Mouse (Mus musculus): Measurements from ENCODE around the gene Wsb2. TPM values are rescaled to one million over a fixed set of nuclear protein-coding genes. Genes with fewer than 3 reads are reported as not detected.

Wsb2 gene
- polyA plus RNA-seq, 1 experiment from 2014 or later = 69.8 TPM

- Histone ChIP-seq H3K9me3 (no peaks in the 10 kb centered on the region), H3K9ac (peak overlapping the region; percentile 96), H3K4me2 (peak overlapping the region; percentile 86), H3K36me3 (no peaks in the 10 kb centered on the region), H3K27ac (peak overlapping the region; percentile 96), H3K4me3 (peak overlapping the region; percentile 98), H3K4me1 (peaks cover 66% of the 10 kb centered on the region), H3K27me3 (no peaks in the 10 kb centered on the region)
- under 1% methylated on average over 45 of the region's 49 CpGs for WGBS
- ATAC-seq (ENCODE audit: borderline replicate concordance, extremely low read depth, low FRiP score, low TSS enrichment) = peak; percentile 24
These were observed 559 bp downstream of the Wsb2 start for GRCm38 (mm10) chr5:117357478-117358247.

GRCm38 (mm10) chr5:117358248-117358630 is 1.1 kb downstream of the Wsb2 start:
- Histone ChIP-seq H3K4me2 (peak overlapping the region; percentile 86), H3K36me3 (no peaks in the 10 kb centered on the region), H3K9me3 (no peaks in the 10 kb centered on the region), H3K4me1 (peaks cover 72% of the 10 kb centered on the region), H3K4me3 (peak overlapping the region; percentile 98), H3K27me3 (no peaks in the 10 kb centered on the region), H3K9ac (peak overlapping the region; percentile 96), H3K27ac (no peak overlapping the region)
- 8% methylated on average over 6 of the region's 6 CpGs for WGBS
- no peak for ATAC-seq (ENCODE audit: borderline replicate concordance, extremely low read depth, low FRiP score, low TSS enrichment)

DNA sequence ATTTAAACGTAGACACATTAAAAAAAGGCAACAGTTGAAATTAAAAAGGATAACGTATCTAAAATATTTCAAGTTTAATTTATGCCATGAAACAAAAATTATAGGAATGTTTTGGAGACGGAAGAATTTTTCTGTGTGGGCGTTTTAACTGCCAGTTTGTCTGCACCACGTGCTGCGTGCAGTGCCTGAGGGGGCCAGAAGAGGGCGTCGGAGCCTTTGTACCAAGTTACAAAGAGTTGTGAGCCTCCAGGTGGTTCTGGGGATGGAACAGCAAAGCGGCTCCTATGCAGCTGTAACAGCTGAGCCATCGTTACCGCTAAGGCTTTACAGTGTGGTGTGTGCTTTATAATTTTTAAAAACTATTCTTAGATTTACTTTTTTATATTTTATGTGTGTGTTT is 1.6 kb downstream of the Wsb2 start:
- WGBS = 43% methylated on average over 11 of the region's 11 CpGs
- H3K27me3 ChIP-seq = no peaks in the 10 kb centered on the region
- H3K36me3 ChIP-seq = peaks cover 3% of the 10 kb centered on the region; the same call in 1 of the 2 replicates
- peak overlapping the region; percentile 86 for H3K4me2 ChIP-seq
- no peak for ATAC-seq (ENCODE audit: borderline replicate concordance, extremely low read depth, low FRiP score, low TSS enrichment)
- H3K9me3 ChIP-seq = no peaks in the 10 kb centered on the region
- H3K27ac ChIP-seq = no peak overlapping the region
- H3K4me1 ChIP-seq = peaks cover 74% of the 10 kb centered on the region
- H3K4me3 ChIP-seq = peak overlapping the region; percentile 98; the same call in 1 of the 2 replicates
- H3K9ac ChIP-seq = no peak overlapping the region

- H3K9ac ChIP-seq = no peak overlapping the region
- no peaks in the 10 kb centered on the region for H3K9me3 ChIP-seq
- H3K4me2 ChIP-seq = peak overlapping the region; percentile 26; the same call in 1 of the 2 replicates
- WGBS = 34% methylated on average over 7 of the region's 7 CpGs
- H3K27me3 ChIP-seq = no peaks in the 10 kb centered on the region
- H3K4me1 ChIP-seq = peaks cover 74% of the 10 kb centered on the region
- peaks cover 11% of the 10 kb centered on the region; the same call in 1 of the 2 replicates for H3K36me3 ChIP-seq
- H3K4me3 ChIP-seq = no peak overlapping the region
- peak overlapping the region; percentile 78 for H3K27ac ChIP-seq
- ATAC-seq (ENCODE audit: borderline replicate concordance, extremely low read depth, low FRiP score, low TSS enrichment) = no peak
These were observed 2.6 kb downstream of the Wsb2 start for GRCm38 (mm10) chr5:117359497-117360227.

DNA sequence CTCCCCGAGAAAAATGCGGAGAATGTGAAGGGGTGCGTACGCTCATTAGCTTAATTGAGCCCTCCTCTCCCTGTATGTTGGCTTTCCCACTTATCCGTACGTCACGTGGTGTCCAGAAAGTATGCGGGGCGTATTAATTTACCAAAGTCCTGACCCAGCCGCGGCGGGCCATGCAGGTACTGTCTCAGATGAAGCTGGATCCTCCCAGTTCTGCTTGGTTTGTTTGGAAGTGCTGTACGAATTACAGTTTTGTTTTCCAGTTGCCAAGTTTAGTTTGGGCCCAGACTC is 3.1 kb downstream of the Wsb2 start:
- no peak for ATAC-seq (ENCODE audit: borderline replicate concordance, extremely low read depth, low FRiP score, low TSS enrichment)
- Histone ChIP-seq H3K4me1 (peaks cover 71% of the 10 kb centered on the region), H3K36me3 (peaks cover 15% of the 10 kb centered on the region), H3K9ac (no peak overlapping the region), H3K27ac (peak overlapping the region; percentile 78), H3K4me2 (peak overlapping the region; percentile 26; the same call in 1 of the 2 replicates), H3K4me3 (no peak overlapping the region), H3K27me3 (no peaks in the 10 kb centered on the region), H3K9me3 (no peaks in the 10 kb centered on the region)
- 48% methylated on average over 13 of the region's 13 CpGs for WGBS

DNA sequence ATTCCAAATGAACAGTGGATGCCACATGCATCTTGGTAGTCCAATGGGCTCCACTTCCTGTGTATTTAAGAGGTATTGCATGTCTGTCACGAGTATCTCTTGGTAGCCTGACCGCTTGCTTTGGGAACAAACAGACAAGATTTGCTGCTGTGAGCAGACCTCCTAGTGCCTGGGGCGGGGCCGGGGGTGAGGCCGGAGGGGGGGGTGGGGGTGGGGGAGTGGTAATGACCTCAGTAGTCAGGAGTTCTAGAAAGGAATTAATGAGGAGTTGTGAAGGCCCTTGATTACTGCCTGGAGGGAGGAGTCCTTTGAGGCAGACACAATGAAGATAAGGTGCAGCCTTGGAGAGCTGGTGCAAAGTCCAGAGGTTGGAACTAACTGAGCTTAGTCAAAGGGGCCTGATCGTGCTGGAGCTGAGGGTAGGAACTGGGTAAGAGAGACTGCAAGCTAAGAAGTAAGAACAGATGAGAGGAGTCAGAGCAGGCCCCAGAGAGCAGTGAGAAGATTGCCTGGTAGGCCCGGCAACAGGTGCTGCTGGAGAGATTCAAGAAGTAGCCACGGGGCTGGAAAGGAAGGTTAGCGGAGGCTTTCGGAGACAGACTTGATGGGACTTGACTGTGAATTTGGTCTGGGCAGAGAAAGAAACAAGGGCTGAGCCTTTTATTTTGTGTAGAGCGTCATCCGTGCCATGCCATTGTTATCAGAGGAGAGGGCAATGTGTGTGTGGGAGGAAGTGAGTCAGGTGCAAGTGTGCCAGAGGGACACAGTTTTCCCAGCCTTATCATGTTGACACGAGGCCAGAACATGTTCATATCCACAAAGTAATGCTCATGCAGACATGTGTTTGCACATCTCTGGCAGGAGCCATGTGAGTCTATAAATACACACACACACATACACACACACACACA is 3.8 kb downstream of the Wsb2 start:
- H3K27ac ChIP-seq = peak overlapping the region; percentile 78
- no peaks in the 10 kb centered on the region for H3K27me3 ChIP-seq
- peaks cover 22% of the 10 kb centered on the region for H3K36me3 ChIP-seq
- peak overlapping the region; percentile 26 for H3K4me2 ChIP-seq
- ATAC-seq (ENCODE audit: borderline replicate concordance, extremely low read depth, low FRiP score, low TSS enrichment) = no peak
- 30% methylated on average over 13 of the region's 13 CpGs for WGBS
- no peak overlapping the region for H3K9ac ChIP-seq
- no peaks in the 10 kb centered on the region for H3K9me3 ChIP-seq
- no peak overlapping the region for H3K4me3 ChIP-seq
- peaks cover 63% of the 10 kb centered on the region for H3K4me1 ChIP-seq

DNA sequence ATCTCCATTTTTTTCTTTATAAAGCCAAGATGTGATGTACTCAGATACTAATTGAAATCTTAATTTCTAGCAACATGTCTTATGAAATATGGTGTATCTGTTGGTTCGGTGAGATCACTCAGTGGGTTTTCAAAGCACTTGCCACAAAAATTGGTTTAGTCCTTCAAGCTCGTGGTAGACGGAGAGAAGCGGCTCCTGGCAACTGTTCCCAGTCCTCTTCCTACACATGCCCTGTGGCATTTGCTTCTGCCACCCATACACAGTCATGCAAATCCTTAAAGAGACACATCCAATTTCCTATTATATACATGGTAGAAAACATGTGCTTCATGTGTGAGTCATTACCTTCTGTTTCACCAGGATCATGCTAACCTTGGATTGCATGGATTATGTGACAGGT is 4.5 kb downstream of the Wsb2 start:
- Histone ChIP-seq H3K27ac (no peak overlapping the region), H3K36me3 (peaks cover 22% of the 10 kb centered on the region), H3K9me3 (no peaks in the 10 kb centered on the region), H3K27me3 (no peaks in the 10 kb centered on the region), H3K4me2 (no peak overlapping the region), H3K9ac (no peak overlapping the region), H3K4me3 (no peak overlapping the region), H3K4me1 (peaks cover 57% of the 10 kb centered on the region)
- no peak for ATAC-seq (ENCODE audit: borderline replicate concordance, extremely low read depth, low FRiP score, low TSS enrichment)
- 88% methylated on average over 4 of the region's 4 CpGs for WGBS

DNA sequence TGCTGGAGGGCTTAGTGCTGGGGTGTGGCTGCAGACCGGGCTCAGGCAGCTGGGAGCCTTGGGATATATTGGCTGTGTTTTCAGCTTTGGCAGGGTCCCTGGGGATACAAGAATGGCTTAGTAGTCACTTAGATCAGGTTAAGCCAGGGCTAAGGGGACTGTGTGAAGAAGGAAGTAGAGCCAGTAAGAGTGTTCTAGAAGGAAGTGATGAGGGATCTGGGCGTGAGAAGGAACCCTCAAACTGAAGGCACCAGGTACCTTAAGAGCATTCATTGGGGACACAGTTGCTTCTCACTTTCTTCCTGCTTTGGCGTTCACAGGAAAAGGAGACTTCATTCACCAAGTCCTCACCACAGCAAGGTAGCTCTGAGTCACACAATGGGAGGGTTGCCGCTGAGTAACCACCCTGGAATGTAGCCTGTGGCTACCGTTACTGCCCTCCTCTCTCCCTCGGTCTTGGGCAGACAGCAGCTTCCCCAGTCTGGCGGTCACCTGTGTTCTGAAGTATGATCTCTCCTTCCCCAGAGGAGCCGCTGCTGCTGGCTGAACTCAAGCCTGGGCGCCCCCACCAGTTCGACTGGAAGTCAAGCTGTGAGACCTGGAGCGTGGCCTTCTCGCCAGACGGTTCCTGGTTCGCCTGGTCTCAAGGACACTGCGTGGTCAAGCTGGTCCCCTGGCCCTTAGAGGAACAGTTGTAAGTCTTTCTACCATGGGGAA is 6.1 kb downstream of the Wsb2 start:
- H3K27ac ChIP-seq = peak overlapping the region; percentile 55
- peak; percentile 41 for ATAC-seq (ENCODE audit: borderline replicate concordance, extremely low read depth, low FRiP score, low TSS enrichment)
- H3K4me2 ChIP-seq = no peak overlapping the region
- H3K4me1 ChIP-seq = peaks cover 55% of the 10 kb centered on the region
- H3K9ac ChIP-seq = no peak overlapping the region
- peaks cover 35% of the 10 kb centered on the region for H3K36me3 ChIP-seq
- no peaks in the 10 kb centered on the region for H3K9me3 ChIP-seq
- no peaks in the 10 kb centered on the region for H3K27me3 ChIP-seq
- H3K4me3 ChIP-seq = no peak overlapping the region
- WGBS = 49% methylated on average over 15 of the region's 15 CpGs

GRCm38 (mm10) chr5:117364821-117365220 is 7.7 kb downstream of the Wsb2 start:
- peaks cover 51% of the 10 kb centered on the region for H3K36me3 ChIP-seq
- peaks cover 39% of the 10 kb centered on the region for H3K4me1 ChIP-seq
- no peaks in the 10 kb centered on the region for H3K27me3 ChIP-seq
- no peak overlapping the region for H3K4me3 ChIP-seq
- H3K27ac ChIP-seq = no peak overlapping the region
- H3K9me3 ChIP-seq = no peaks in the 10 kb centered on the region
- WGBS = 80% methylated on average over 3 of the region's 3 CpGs
- no peak overlapping the region for H3K9ac ChIP-seq
- ATAC-seq (ENCODE audit: borderline replicate concordance, extremely low read depth, low FRiP score, low TSS enrichment) = no peak
- no peak overlapping the region for H3K4me2 ChIP-seq

GRCm38 (mm10) chr5:117365904-117366561 is 8.9 kb downstream of the Wsb2 start:
- Histone ChIP-seq H3K4me1 (peaks cover 27% of the 10 kb centered on the region), H3K36me3 (peaks cover 63% of the 10 kb centered on the region), H3K4me2 (no peak overlapping the region), H3K9me3 (no peaks in the 10 kb centered on the region), H3K27ac (no peak overlapping the region), H3K27me3 (no peaks in the 10 kb centered on the region), H3K4me3 (no peak overlapping the region), H3K9ac (no peak overlapping the region)
- ATAC-seq (ENCODE audit: borderline replicate concordance, extremely low read depth, low FRiP score, low TSS enrichment) = no peak
- WGBS = 85% methylated on average over 13 of the region's 13 CpGs

DNA sequence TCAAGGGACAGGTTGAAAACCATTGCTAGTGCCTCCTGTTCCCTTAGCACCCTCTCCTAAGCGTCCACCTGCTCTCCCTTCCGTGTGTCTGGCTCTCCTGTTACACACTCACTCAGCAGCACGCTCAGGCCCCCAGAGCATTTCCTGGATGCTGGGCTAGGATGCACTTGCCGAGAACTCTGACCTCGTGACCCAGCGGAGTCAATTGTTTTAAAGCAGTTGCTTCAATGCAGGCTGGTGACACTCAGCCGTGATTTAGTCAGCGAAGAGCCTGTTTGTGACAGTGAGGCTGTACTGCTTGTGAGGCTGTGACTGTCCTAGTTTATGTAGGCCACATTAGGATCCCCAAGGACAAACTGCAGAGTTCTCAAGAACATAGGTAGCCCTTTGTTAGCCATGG is 10.1 kb downstream of the Wsb2 start:
- no peak overlapping the region for H3K4me3 ChIP-seq
- no peak for ATAC-seq (ENCODE audit: borderline replicate concordance, extremely low read depth, low FRiP score, low TSS enrichment)
- no peaks in the 10 kb centered on the region for H3K9me3 ChIP-seq
- WGBS = 36% methylated on average over 8 of the region's 8 CpGs
- H3K4me1 ChIP-seq = peaks cover 17% of the 10 kb centered on the region
- H3K36me3 ChIP-seq = peaks cover 74% of the 10 kb centered on the region
- no peaks in the 10 kb centered on the region for H3K27me3 ChIP-seq
- no peak overlapping the region for H3K4me2 ChIP-seq
- H3K9ac ChIP-seq = no peak overlapping the region
- no peak overlapping the region for H3K27ac ChIP-seq
